Mouse (Mus musculus) brain, embryonic 14.5 days (tissue): ENCODE measurements at regions not wholly inside any gene's neighbourhood (a gene's known extent, or its start where the extent isn't known, plus 50 kb on each side); places are given as distances from the start of the nearest gene placed in this dataset.

Experiments
- CTCF ChIP-seq: fragments of 200-500 bp; IDR thresholded peaks from 2 replicates; pipeline ENCODE4 v1.5.1; 2012; ENCODE audit warnings: inconsistent platforms, mild to moderate bottlenecking, moderate library complexity, borderline replicate concordance; ENCODE audit not compliant: insufficient read depth, insufficient read length; ENCODE audit errors: extremely low read depth
- POLR2A ChIP-seq: fragments of 200-500 bp; IDR thresholded peaks from 2 replicates; pipeline ENCODE4 v1.6.1; 2012; ENCODE audit warnings: mild to moderate bottlenecking, inconsistent platforms, borderline replicate concordance; ENCODE audit not compliant: poor library complexity, insufficient read depth, insufficient read length, severe bottlenecking; ENCODE audit errors: extremely low read depth

- no peak for TF ChIP-seq POLR2A
- no peak for TF ChIP-seq CTCF
Observed at GRCm38 (mm10) chr10:95745834-95746620, 72.8 kb upstream of the Anapc15-ps start.
